Mouse (Mus musculus) left cerebral cortex, adult 2 months (tissue): Measurements from ENCODE around the gene Lingo1. TPM values are rescaled to one million over a fixed set of nuclear protein-coding genes. Genes with fewer than 3 reads are reported as not detected.
A peak's percentile ranks its signal among the peaks of the same experiment; 100 is the strongest.

Source experiments
- DNase-seq, 2 experiments: peaks; one replicate each; pipeline ENCODE4 v3.0.0; 2021 to 2022; ENCODE audit warnings: low spot score in 2 of 2, mixed read lengths in 1 of 2; ENCODE audit errors: extremely low spot score in 1 of 2
- H3K27ac ChIP-seq: fragments of 200-600 bp; 2 replicates; pipeline ENCODE4 v1.8.1; 2022
- H3K4me3 ChIP-seq: fragments of 200-600 bp; 2 replicates; pipeline ENCODE4 v1.8.1; 2022
- CTCF ChIP-seq: fragments of 200-600 bp; IDR thresholded peaks from 2 replicates; pipeline ENCODE4 v1.8.1; 2022; ENCODE audit warnings: antibody characterized with exemption, mild to moderate bottlenecking, moderate library complexity
- intact Hi-C: fragments of 180-260 bp; cut with DNase I; formaldehyde crosslinking; loops from one replicate; pipeline ENCODE4 v1.15.1; 2025
- total RNA-seq, 2 experiments: library from RNA; stranded (reverse); gene quantifications; 2 replicates each; pipeline ENCODE4 v1.2.3; 2021

The Lingo1 gene
- total RNA-seq, 2 experiments from 2014 or later: 481 to 504 TPM

- H3K4me3 ChIP-seq: no peak overlapping the region
- intact Hi-C loops: loop anchor here (5.0 kb wide), 1 partner anchor 355 kb away; no protein-coding TSS in a partner anchor
- no peak for TF ChIP-seq CTCF
- no peak for DNase-seq
- H3K27ac ChIP-seq: no peak overlapping the region; the same call in 1 of the 2 replicates
These were observed 173.5 kb downstream of the Lingo1 start for GRCm38 (mm10) chr9:56622761-56623160.

GRCm38 (mm10) chr9:56620512-56621371, 175.5 kb downstream of the Lingo1 start:
- peak in 1 of 2 experiments; percentile 39 for DNase-seq
- intact Hi-C loops: loop anchor here (5.0 kb wide), 1 partner anchor 353 kb away; no protein-coding TSS in a partner anchor
- H3K4me3 ChIP-seq: no peak overlapping the region
- H3K27ac ChIP-seq: no peak overlapping the region
- no peak; the same call in 1 of the 2 replicates for TF ChIP-seq CTCF

- Histone ChIP-seq H3K27ac (no peak overlapping the region), H3K4me3 (no peak overlapping the region)
- TF ChIP-seq CTCF: no peak
- no peak for DNase-seq
- intact Hi-C loops: loop anchor here (5.0 kb wide), 1 partner anchor 352 kb away; no protein-coding TSS in a partner anchor
These were observed 176.6 kb downstream of the Lingo1 start for GRCm38 (mm10) chr9:56619715-56620114.

GRCm38 (mm10) chr9:56618660-56619059, 177.6 kb downstream of the Lingo1 start:
- Histone ChIP-seq H3K4me3 (no peak overlapping the region), H3K27ac (no peak overlapping the region)
- no peak for DNase-seq
- intact Hi-C loops: no loop called here
- TF ChIP-seq CTCF: no peak

- Histone ChIP-seq H3K27ac (no peak overlapping the region), H3K4me3 (no peak overlapping the region)
- no peak for DNase-seq
- TF ChIP-seq CTCF: no peak
- intact Hi-C loops: no loop called here
These were observed 180.2 kb downstream of the Lingo1 start for GRCm38 (mm10) chr9:56616061-56616460.

- intact Hi-C loops: loop anchor here (5.0 kb wide), 3 partner anchors 195 to 410 kb away; partner anchors contain the start of genes Hmg20a and Peak1
- no peak for TF ChIP-seq CTCF
- no peak overlapping the region for H3K27ac ChIP-seq
- DNase-seq: no peak
- H3K4me3 ChIP-seq: no peak overlapping the region
These were observed 183.5 kb downstream of the Lingo1 start for GRCm38 (mm10) chr9:56612798-56613183.

- Histone ChIP-seq H3K27ac (no peak overlapping the region), H3K4me3 (no peak overlapping the region)
- DNase-seq: no peak
- no peak for TF ChIP-seq CTCF
- intact Hi-C loops: loop anchor here (5.0 kb wide), 3 partner anchors 195 to 410 kb away; partner anchors contain the start of genes Hmg20a and Peak1
These were observed 184.1 kb downstream of the Lingo1 start for GRCm38 (mm10) chr9:56611912-56612797.

GRCm38 (mm10) chr9:56610955-56611354, 185.3 kb downstream of the Lingo1 start:
- DNase-seq: no peak
- H3K27ac ChIP-seq: no peak overlapping the region
- H3K4me3 ChIP-seq: no peak overlapping the region
- TF ChIP-seq CTCF: no peak
- intact Hi-C loops: loop anchor here (5.0 kb wide), 3 partner anchors 194 to 409 kb away; partner anchors contain the start of genes Hmg20a and Peak1

GRCm38 (mm10) chr9:56610466-56610865, 185.8 kb downstream of the Lingo1 start:
- intact Hi-C loops: loop anchor here (5.0 kb wide), 3 partner anchors 193 to 408 kb away; partner anchors contain the start of genes Hmg20a and Peak1
- no peak for TF ChIP-seq CTCF
- DNase-seq: no peak
- Histone ChIP-seq H3K4me3 (no peak overlapping the region), H3K27ac (no peak overlapping the region)

GRCm38 (mm10) chr9:56609486-56609885, 186.8 kb downstream of the Lingo1 start:
- no peak for TF ChIP-seq CTCF
- intact Hi-C loops: no loop called here
- DNase-seq: no peak
- Histone ChIP-seq H3K4me3 (no peak overlapping the region), H3K27ac (no peak overlapping the region)

GRCm38 (mm10) chr9:56608691-56609351, 187.4 kb downstream of the Lingo1 start:
- H3K27ac ChIP-seq: no peak overlapping the region
- no peak for DNase-seq
- no peak overlapping the region for H3K4me3 ChIP-seq
- intact Hi-C loops: no loop called here
- no peak for TF ChIP-seq CTCF
